ENCODE assay signal across 15 mouse cellular contexts in the genomic region with DNA sequence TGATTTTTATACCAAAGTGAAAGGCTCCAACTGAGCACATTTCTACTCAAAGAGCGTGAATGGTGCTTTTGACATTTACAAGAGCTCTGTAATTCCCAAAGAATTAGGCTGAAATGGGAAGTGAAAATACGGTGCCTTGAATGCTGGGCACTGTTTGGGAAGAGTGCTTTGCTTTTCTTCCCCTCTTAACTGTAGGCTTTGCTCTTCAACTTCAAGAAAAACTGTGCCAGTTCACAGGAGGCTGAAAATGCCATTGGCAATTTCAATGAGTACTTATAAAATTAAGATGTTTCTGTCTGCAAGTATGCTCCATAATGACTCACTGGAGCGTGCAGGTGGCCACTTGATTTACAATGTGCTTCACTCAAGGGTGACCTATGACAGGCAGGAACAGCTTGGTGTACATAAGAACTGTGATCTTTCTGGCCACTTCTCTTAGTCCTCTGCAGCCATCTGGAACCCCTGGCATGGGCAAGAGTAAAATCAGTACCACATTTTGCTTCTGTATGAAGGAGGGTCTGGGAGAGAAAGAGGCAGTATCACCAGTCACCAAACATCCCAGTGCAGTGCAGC.
A peak's percentile ranks its signal among the peaks of the same experiment; 100 is the strongest.
DNase-seq lines count a peak whose midpoint lies in the region; ATAC-seq lines count a peak whose summit lies in the region.
"Had no signal": no experiment of that assay in that cellular context is flagged by ENCODE, and none has a peak within 500 bp of the region (broad histone marks: within the 10 kb centered on the region; RNA-seq: fewer than 3 reads in every experiment).

No protein-coding gene starts in this region.

- H3K27me3 ChIP-seq in kidney, embryonic 16.5 days (ENCODE audit: insufficient read depth, low read length): no peaks in the 10 kb centered on the region
- no peaks in the 10 kb centered on the region for H3K27me3 ChIP-seq in midbrain, embryonic 11.5 days (ENCODE audit: control insufficient read depth, insufficient read depth, low read length)
- no peaks in the 10 kb centered on the region for H3K27me3 ChIP-seq in midbrain, embryonic 16.5 days (ENCODE audit: control insufficient read depth, insufficient read depth, low read depth, low read length)
- H3K27me3 ChIP-seq: CH12.LX; heart, embryonic 13.5 days had no signal

- WGBS in kidney, embryonic 16.5 days: 42% methylated on average over 3 of the region's 3 CpGs
- 57% methylated on average over 3 of the region's 3 CpGs for WGBS in midbrain, embryonic 11.5 days
- WGBS in midbrain, embryonic 16.5 days: 29% methylated on average over 3 of the region's 3 CpGs

- no peak overlapping the region for H3K9ac ChIP-seq in kidney, embryonic 16.5 days (replicated peaks; ENCODE audit: low read length)
- H3K9ac ChIP-seq in midbrain, embryonic 11.5 days (ENCODE audit: low read length): no peak overlapping the region
- no peak overlapping the region for H3K9ac ChIP-seq in midbrain, embryonic 16.5 days (ENCODE audit: low read depth, low read length)
- H3K9ac ChIP-seq: heart, embryonic 13.5 days had no signal

- no peak overlapping the region for H3K4me3 ChIP-seq in kidney, embryonic 16.5 days (ENCODE audit: low read length)
- no peak overlapping the region for H3K4me3 ChIP-seq in midbrain, embryonic 11.5 days (ENCODE audit: low read depth, low read length)
- H3K4me3 ChIP-seq in midbrain, embryonic 16.5 days (ENCODE audit: low read depth, low read length): no peak overlapping the region
- H3K4me3 ChIP-seq: heart, embryonic 13.5 days; hindbrain, embryonic 10.5 days; layer of hippocampus, adult 2 months had no signal

- peak; percentile 87; the same call in 1 of the 2 replicates for ATAC-seq in kidney, embryonic 16.5 days (ENCODE audit: low FRiP score, low TSS enrichment)
- peak; percentile 57; the same call in 1 of the 2 replicates for ATAC-seq in midbrain, embryonic 11.5 days (ENCODE audit: low FRiP score)
- ATAC-seq in midbrain, embryonic 16.5 days: no peak

- no peak overlapping the region for H3K27ac ChIP-seq in kidney, embryonic 16.5 days (ENCODE audit: low read length)
- no peak overlapping the region for H3K27ac ChIP-seq in midbrain, embryonic 11.5 days (ENCODE audit: low read depth, low read length)
- H3K27ac ChIP-seq in midbrain, embryonic 16.5 days (ENCODE audit: low read length): no peak overlapping the region
- H3K27ac ChIP-seq: heart, embryonic 13.5 days; hindbrain, embryonic 10.5 days; layer of hippocampus, adult 2 months had no signal

- no peaks in the 10 kb centered on the region for H3K4me1 ChIP-seq in kidney, embryonic 16.5 days (ENCODE audit: insufficient read depth, low read length)
- H3K4me1 ChIP-seq in midbrain, embryonic 11.5 days (ENCODE audit: control insufficient read depth, insufficient read depth, low read length): no peaks in the 10 kb centered on the region
- H3K4me1 ChIP-seq in midbrain, embryonic 16.5 days (ENCODE audit: control insufficient read depth, insufficient read depth, low read length): no peaks in the 10 kb centered on the region
- H3K4me1 ChIP-seq: heart, embryonic 13.5 days; hindbrain, embryonic 10.5 days had no signal

- no peak overlapping the region for H3K4me2 ChIP-seq in kidney, embryonic 16.5 days (replicated peaks; ENCODE audit: low read depth, low read length)
- no peak overlapping the region for H3K4me2 ChIP-seq in midbrain, embryonic 11.5 days
- H3K4me2 ChIP-seq in midbrain, embryonic 16.5 days (ENCODE audit: low read length): no peak overlapping the region
- H3K4me2 ChIP-seq: heart, embryonic 13.5 days had no signal

- no peaks in the 10 kb centered on the region for H3K36me3 ChIP-seq in kidney, embryonic 16.5 days (ENCODE audit: insufficient read depth, low read length)
- no peaks in the 10 kb centered on the region for H3K36me3 ChIP-seq in midbrain, embryonic 11.5 days (ENCODE audit: control insufficient read depth, insufficient read depth, low read length)
- no peaks in the 10 kb centered on the region for H3K36me3 ChIP-seq in midbrain, embryonic 16.5 days (ENCODE audit: control insufficient read depth, insufficient read depth, low read length)
- H3K36me3 ChIP-seq: heart, embryonic 13.5 days; hindbrain, embryonic 10.5 days had no signal

- H3K9me3 ChIP-seq in kidney, embryonic 16.5 days (ENCODE audit: low read length): no peaks in the 10 kb centered on the region
- no peaks in the 10 kb centered on the region for H3K9me3 ChIP-seq in midbrain, embryonic 11.5 days (ENCODE audit: control insufficient read depth, low read length)
- H3K9me3 ChIP-seq in midbrain, embryonic 16.5 days (replicated peaks; ENCODE audit: control insufficient read depth, low read length, poor library complexity, severe bottlenecking): no peaks in the 10 kb centered on the region
- H3K9me3 ChIP-seq: heart, embryonic 13.5 days; hindbrain, embryonic 10.5 days had no signal

- DNase-seq in cerebellum, adult 9-11 months: peak; percentile 1
- DNase-seq in cerebellum, adult 18-20 months: no peak
- no peak for DNase-seq in kidney, postnatal 14 days
- no peak for DNase-seq in midbrain, embryonic 11.5 days (ENCODE audit: low spot score, missing footprints)
- DNase-seq in forelimb bud, embryonic 11.5 days (ENCODE audit: low read depth, low spot score): peak; percentile 4
- no peak for DNase-seq in right cerebral cortex, adult 18-20 months
- DNase-seq: adrenal gland, postnatal 14 days; cerebellum, postnatal 36 days; lung, postnatal 36 days had no signal

Comparison
In these comparisons a context has a peak if more than half of its experiments do, and no peak if none do; other contexts are left out.
1. DNase-seq: peak in cerebellum, adult 9-11 months (single experiment) and forelimb bud, embryonic 11.5 days (single experiment); none in cerebellum, adult 18-20 months (0 of 2), kidney, postnatal 14 days (single experiment), midbrain, embryonic 11.5 days (single experiment) and right cerebral cortex, adult 18-20 months (single experiment).